Mouse (Mus musculus): ENCODE data around the gene Slc2a13.

- TF ChIP-seq CTCF (conservative IDR thresholded peaks at IDR 0.05; ENCODE audit: low read length) (no peak), NANOG (IDR thresholded peaks at IDR 0.05; ENCODE audit: borderline replicate concordance, low read length) (no peak), POU5F1 (IDR thresholded peaks at IDR 0.05; ENCODE audit: borderline replicate concordance, low read length) (no peak)
These were observed 109.9 kb downstream of the Slc2a13 start for GRCm38 (mm10) chr15:91463026-91463661.
